Mouse (Mus musculus): ENCODE results near the gene Srbd1. TPM values are rescaled to one million over a fixed set of nuclear protein-coding genes. Genes with fewer than 3 reads are reported as not detected.

Srbd1 gene
- polyA plus RNA-seq, 1 experiment from 2014 or later = 18.8 TPM

DNA sequence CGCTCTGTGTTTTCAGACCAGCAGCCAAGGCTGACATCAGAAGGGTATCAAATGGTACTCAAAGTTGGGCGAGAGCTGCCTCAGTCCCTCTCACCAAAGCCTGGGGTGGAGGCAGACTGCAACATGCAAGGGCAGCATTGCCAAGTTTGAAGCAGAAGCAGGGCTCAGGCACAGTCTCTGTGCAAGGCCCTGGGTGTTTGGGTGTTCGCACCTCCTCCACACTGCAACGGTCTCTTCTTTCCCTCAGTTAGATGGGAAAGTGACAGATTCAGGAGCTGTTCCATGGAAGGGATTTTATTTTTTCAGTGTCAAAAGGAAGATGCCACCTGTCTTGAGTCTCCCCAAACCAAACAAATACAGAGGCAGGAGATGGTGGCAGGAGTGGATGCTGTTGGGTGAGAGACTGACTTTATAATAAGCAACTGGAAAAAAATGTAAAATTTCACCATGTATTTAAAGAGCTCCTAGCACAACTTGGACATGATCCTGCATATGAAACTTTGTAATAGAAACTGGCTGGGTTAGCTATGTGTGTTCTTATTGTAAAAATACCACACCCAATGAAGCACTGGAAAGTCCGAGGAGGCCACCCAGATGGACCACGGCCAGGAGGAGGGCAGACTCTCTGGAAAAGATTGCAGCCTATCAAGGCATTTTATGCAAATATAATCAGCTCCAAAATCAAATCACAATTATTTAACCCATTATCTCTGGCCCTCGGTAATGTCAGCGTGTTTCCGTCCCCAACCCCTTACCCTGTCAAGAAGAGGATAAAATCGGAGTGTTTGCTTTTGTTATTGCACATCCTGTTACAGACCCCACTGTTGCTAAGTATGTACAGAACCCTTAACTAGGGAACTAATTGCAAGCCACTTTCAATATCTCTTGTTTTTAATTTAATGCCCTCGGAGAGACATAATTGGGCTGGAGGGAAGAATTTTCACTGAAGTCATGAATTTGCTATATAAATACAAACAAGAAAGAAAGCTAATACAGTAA is 195.8 kb downstream of the Srbd1 start:
- 75% methylated on average over 11 of the region's 11 CpGs for WGBS
- no peak overlapping the region for H3K4me3 ChIP-seq
- peaks cover 29% of the 10 kb centered on the region for H3K4me1 ChIP-seq (replicated peaks)
- peaks cover 25% of the 10 kb centered on the region for H3K27me3 ChIP-seq (ENCODE audit: insufficient read depth, poor library complexity, severe bottlenecking)
- H3K9me3 ChIP-seq = no peaks in the 10 kb centered on the region
- no peak for DNase-seq (ENCODE audit: low spot score)
- H3K36me3 ChIP-seq = no peaks in the 10 kb centered on the region
- peak overlapping the region; percentile 16 for H3K27ac ChIP-seq

GRCm38 (mm10) chr17:85944726-85945125 is 200.2 kb downstream of the Srbd1 start:
- Histone ChIP-seq H3K27ac (no peak overlapping the region), H3K9me3 (no peaks in the 10 kb centered on the region), H3K4me3 (no peak overlapping the region), H3K4me1 (replicated peaks) (peaks cover 26% of the 10 kb centered on the region), H3K27me3 (ENCODE audit: insufficient read depth, poor library complexity, severe bottlenecking) (peaks cover 25% of the 10 kb centered on the region), H3K36me3 (no peaks in the 10 kb centered on the region)
- 88% methylated on average over 4 of the region's 4 CpGs for WGBS
- no peak for DNase-seq (ENCODE audit: low spot score)

- peaks cover 25% of the 10 kb centered on the region for H3K27me3 ChIP-seq (ENCODE audit: insufficient read depth, poor library complexity, severe bottlenecking)
- no peak overlapping the region for H3K27ac ChIP-seq
- WGBS = 72% methylated on average over 12 of the region's 12 CpGs
- DNase-seq (ENCODE audit: low spot score) = no peak
- H3K4me1 ChIP-seq (replicated peaks) = peaks cover 20% of the 10 kb centered on the region
- no peaks in the 10 kb centered on the region for H3K9me3 ChIP-seq
- H3K36me3 ChIP-seq = no peaks in the 10 kb centered on the region
- H3K4me3 ChIP-seq = no peak overlapping the region
Measured at GRCm38 (mm10) chr17:85943994-85944640, 200.9 kb downstream of the Srbd1 start.

DNA sequence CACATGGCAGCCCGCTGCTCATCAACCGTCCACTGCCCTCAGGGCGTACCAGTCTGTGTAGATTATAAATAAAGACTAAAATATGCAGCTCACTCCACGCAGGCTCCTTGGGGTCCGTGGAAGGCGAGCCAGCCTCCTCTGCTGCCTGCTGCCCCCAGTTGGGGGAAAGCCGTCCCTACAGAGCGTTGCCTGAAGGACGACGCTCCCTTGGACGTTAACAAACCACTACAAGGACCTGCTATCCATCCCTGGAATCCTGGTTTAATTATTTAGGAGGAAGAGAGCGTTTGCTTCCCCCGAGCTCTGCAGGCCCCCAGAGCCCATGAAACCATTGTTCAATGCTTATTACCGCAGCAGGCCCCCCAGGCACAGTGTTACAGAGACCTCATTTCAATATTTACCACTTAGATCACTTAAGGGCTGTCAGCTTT is 201.4 kb downstream of the Srbd1 start:
- Histone ChIP-seq H3K9me3 (no peaks in the 10 kb centered on the region), H3K4me1 (replicated peaks) (peaks cover 16% of the 10 kb centered on the region), H3K27me3 (ENCODE audit: insufficient read depth, poor library complexity, severe bottlenecking) (peaks cover 21% of the 10 kb centered on the region), H3K4me3 (no peak overlapping the region), H3K27ac (no peak overlapping the region), H3K36me3 (no peaks in the 10 kb centered on the region)
- no peak for DNase-seq (ENCODE audit: low spot score)
- WGBS = 53% methylated on average over 14 of the region's 14 CpGs

DNA sequence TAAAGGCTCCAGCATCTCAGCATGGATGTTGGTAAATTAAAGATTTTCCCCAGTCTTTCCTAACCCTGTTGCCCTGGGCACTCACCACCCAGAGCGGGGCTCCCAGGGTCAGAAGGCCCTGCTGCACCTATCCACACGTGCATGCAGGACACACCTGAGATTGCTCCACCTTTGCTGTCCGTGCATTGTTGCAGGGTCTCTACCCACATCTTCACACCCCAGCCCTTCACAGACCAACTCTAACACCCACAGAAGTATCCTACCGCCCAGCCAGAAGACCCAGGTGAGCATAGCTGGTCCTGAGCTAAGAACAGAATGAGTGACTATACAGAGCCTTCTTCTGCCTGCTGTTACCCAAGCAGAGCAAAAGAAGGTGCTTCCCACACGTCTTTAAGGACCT is 201.9 kb downstream of the Srbd1 start:
- DNase-seq (ENCODE audit: low spot score) = no peak
- peaks cover 16% of the 10 kb centered on the region for H3K4me1 ChIP-seq (replicated peaks)
- WGBS = 89% methylated on average over 5 of the region's 5 CpGs
- H3K9me3 ChIP-seq = no peaks in the 10 kb centered on the region
- peaks cover 16% of the 10 kb centered on the region for H3K27me3 ChIP-seq (ENCODE audit: insufficient read depth, poor library complexity, severe bottlenecking)
- no peak overlapping the region for H3K27ac ChIP-seq
- no peaks in the 10 kb centered on the region for H3K36me3 ChIP-seq
- no peak overlapping the region for H3K4me3 ChIP-seq

DNA sequence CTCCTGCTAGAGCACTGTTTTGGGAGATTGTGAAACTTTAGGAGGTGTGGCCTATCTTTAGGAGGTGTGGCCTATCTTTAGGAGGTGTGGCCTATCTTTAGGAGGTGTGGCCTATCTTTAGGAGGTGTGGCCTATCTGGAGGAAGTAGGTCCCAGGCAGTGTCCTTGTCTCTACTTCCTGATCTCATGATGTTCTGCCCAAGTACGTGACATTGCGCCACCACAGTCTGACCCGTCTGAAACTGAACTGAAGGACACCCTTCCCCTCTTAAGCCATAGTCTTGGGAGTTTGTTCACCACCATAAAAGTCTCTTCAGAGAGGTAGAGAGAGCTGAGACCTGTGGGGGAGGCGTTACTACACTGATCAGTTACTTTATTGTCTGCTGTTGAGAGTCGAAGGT is 202.9 kb downstream of the Srbd1 start:
- Histone ChIP-seq H3K27ac (no peak overlapping the region), H3K36me3 (no peaks in the 10 kb centered on the region), H3K4me1 (replicated peaks) (peaks cover 16% of the 10 kb centered on the region), H3K4me3 (no peak overlapping the region), H3K27me3 (ENCODE audit: insufficient read depth, poor library complexity, severe bottlenecking) (peaks cover 10% of the 10 kb centered on the region; the same call in 1 of the 2 replicates), H3K9me3 (peaks cover 1% of the 10 kb centered on the region)
- no peak for DNase-seq (ENCODE audit: low spot score)
- 95% methylated on average over 5 of the region's 5 CpGs for WGBS

DNA sequence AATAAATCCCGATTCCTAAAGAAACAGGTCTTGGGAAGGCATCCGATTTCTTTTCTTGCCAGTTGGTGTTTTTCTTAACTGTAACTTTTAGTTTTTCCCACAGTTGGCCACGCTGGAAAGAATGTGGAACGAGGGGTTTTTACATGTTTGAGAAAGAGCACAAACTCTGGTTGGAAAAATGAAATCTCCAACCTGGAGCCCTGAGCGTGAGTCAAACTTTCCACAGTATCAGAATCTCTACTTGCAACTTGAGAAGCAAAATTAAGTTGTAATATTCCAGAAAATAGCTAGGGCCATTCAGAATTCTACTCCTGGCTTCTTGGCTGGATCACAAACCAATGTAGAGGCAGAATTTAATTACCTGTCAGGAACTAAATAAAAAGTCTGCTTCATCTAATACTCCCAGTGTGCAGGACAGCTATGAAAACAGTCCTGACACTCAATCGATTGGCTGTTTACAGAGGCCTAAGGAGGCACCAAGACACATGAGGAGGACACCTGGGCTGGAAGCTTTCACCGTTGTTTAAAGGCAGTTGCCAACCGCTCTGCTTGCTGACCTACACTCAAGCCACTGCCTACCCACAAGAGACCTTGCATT is 203.7 kb downstream of the Srbd1 start:
- Histone ChIP-seq H3K27ac (no peak overlapping the region), H3K4me3 (no peak overlapping the region), H3K27me3 (ENCODE audit: insufficient read depth, poor library complexity, severe bottlenecking) (peaks cover 10% of the 10 kb centered on the region; the same call in 1 of the 2 replicates), H3K36me3 (no peaks in the 10 kb centered on the region), H3K4me1 (replicated peaks) (peaks cover 16% of the 10 kb centered on the region), H3K9me3 (peaks cover 5% of the 10 kb centered on the region)
- 77% methylated on average over 8 of the region's 8 CpGs for WGBS
- no peak for DNase-seq (ENCODE audit: low spot score)

GRCm38 (mm10) chr17:85937131-85937530 is 207.8 kb downstream of the Srbd1 start:
- Histone ChIP-seq H3K4me1 (replicated peaks) (peaks cover 8% of the 10 kb centered on the region), H3K4me3 (no peak overlapping the region), H3K9me3 (peaks cover 5% of the 10 kb centered on the region), H3K27ac (no peak overlapping the region), H3K36me3 (no peaks in the 10 kb centered on the region), H3K27me3 (ENCODE audit: insufficient read depth, poor library complexity, severe bottlenecking) (0 out of 2 replicates have a peak, but pooled peaks cover 1% of the 10 kb centered on the region)
- WGBS = 92% methylated on average over 4 of the region's 4 CpGs
- no peak for DNase-seq (ENCODE audit: low spot score)

GRCm38 (mm10) chr17:85935268-85935667 is 209.7 kb downstream of the Srbd1 start:
- Histone ChIP-seq H3K27me3 (ENCODE audit: insufficient read depth, poor library complexity, severe bottlenecking) (peaks cover 15% of the 10 kb centered on the region; the same call in 1 of the 2 replicates), H3K36me3 (no peaks in the 10 kb centered on the region), H3K27ac (no peak overlapping the region), H3K9me3 (peaks cover 5% of the 10 kb centered on the region), H3K4me1 (replicated peaks) (peaks cover 23% of the 10 kb centered on the region), H3K4me3 (no peak overlapping the region)
- 68% methylated on average over 10 of the region's 10 CpGs for WGBS
- no peak for DNase-seq (ENCODE audit: low spot score)

Other genes starting within 250 kb of the Srbd1 start
- gene Prkce, start 22.6 kb upstream of the Srbd1 start, polyA plus RNA-seq (2016; fragmentation: Nextera tagmentation; extraction: Ambion mirVana) = 4.4 and 4.9 TPM in 2 replicates